Mouse (Mus musculus) forebrain, embryonic 10.5 days (tissue): ENCODE data around the gene Blmh. TPM values are rescaled to one million over a fixed set of nuclear protein-coding genes. Genes with fewer than 3 reads are reported as not detected.

ENCODE experiments used
- DNase-seq: peaks from one replicate; pipeline ENCODE4 v3.0.0-alpha.2; 2017; ENCODE audit warnings: low spot score; ENCODE audit errors: extremely low spot score
- H3K27ac ChIP-seq: fragments of 300-500 bp; sonication (generic); 2 replicates; pipeline ENCODE4 v1.5.1; 2016; ENCODE audit warnings: mild to moderate bottlenecking
- H3K27me3 ChIP-seq: fragments of 300-500 bp; sonication (generic); 2 replicates; pipeline ENCODE4 v1.6.1; 2016; ENCODE audit warnings: mild to moderate bottlenecking; ENCODE audit not compliant: poor library complexity, severe bottlenecking
- H3K36me3 ChIP-seq: fragments of 300-500 bp; sonication (generic); replicated peaks from 2 replicates; pipeline ENCODE4 v1.6.1; 2016; ENCODE audit warnings: mild to moderate bottlenecking, moderate library complexity
- H3K4me1 ChIP-seq: fragments of 300-500 bp; sonication (generic); 2 replicates; pipeline ENCODE4 v1.6.1; 2016
- H3K4me3 ChIP-seq: fragments of 300-500 bp; sonication (generic); 2 replicates; pipeline ENCODE4 v1.5.1; 2016; ENCODE audit warnings: mild to moderate bottlenecking, moderate library complexity
- H3K9me3 ChIP-seq: fragments of 300-500 bp; sonication (generic); 2 replicates; pipeline ENCODE4 v1.6.1; 2016; ENCODE audit warnings: mild to moderate bottlenecking, moderate library complexity
- WGBS: fragments of 180-500 bp; shearing (Covaris S2); methylation state at CpG from one replicate; pipeline ENCODE4 v1.1.7; 2016; 5-methylcytosine and 5-hydroxymethylcytosine counted together
- polyA plus RNA-seq: library from polyadenylated mRNA; unstranded; fragments of >200 nt; fragmentation: Nextera tagmentation; extraction: Ambion mirVana; gene quantifications from 2 replicates; pipeline ENCODE4 v1.2.1, GENCODE M21; 2016

The Blmh gene
- polyA plus RNA-seq, 1 experiment from 2014 or later: 206 TPM

DNA sequence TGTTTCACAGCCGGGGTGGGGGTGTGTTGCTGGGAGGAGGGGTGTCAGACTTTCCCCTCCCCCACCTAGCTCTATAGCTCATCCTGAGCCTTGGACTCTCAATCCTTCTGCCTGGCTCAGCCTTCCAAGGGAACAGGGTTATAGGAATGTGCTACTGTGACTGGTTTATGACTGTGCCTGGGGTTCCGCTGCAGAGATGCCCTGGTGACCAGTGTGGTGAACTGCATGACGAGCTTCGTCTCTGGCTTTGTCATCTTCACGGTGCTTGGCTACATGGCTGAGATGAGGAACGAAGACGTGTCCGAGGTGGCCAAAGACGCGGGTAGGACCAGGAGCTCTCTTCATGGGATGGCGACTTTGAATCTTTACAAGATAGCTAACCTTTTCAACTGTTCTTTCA lies 93.4 kb downstream of the Blmh start:
- WGBS: 88% methylated on average over 11 of the region's 11 CpGs
- no peaks in the 10 kb centered on the region; the same call in 1 of the 2 replicates for H3K4me1 ChIP-seq
- H3K27ac ChIP-seq: no peak overlapping the region
- no peaks in the 10 kb centered on the region for H3K9me3 ChIP-seq
- no peak overlapping the region for H3K4me3 ChIP-seq
- H3K27me3 ChIP-seq: no peaks in the 10 kb centered on the region; the same call in 1 of the 2 replicates
- no peak for DNase-seq
- no peaks in the 10 kb centered on the region for H3K36me3 ChIP-seq

DNA sequence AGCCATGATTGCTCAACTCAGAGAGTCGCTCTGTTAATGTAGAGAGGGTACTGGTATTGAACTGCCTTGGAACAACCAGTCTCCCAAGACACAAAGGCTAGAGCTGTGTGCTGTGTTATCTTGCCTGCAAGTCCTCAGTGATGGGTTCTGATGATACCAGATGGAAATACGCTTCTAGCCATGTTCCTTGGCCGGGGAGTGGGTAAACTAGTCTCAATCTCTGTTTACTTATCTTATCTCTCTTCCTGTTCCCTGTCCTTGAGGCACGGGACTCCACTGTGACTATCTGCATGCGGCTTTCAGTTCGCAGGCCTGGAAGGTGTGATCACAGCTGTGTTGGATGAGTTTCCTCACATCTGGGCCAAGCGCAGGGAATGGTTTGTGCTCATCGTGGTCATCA lies 94.9 kb downstream of the Blmh start:
- H3K36me3 ChIP-seq: no peaks in the 10 kb centered on the region
- WGBS: 89% methylated on average over 8 of the region's 8 CpGs
- DNase-seq: no peak

GRCm38 (mm10) chr11:77021749-77022396 lies 97.3 kb downstream of the Blmh start:
- 82% methylated on average over 9 of the region's 9 CpGs for WGBS
- no peaks in the 10 kb centered on the region; the same call in 1 of the 2 replicates for H3K27me3 ChIP-seq
- DNase-seq: no peak

More for the DNA sequence above, 94.9 kb downstream of the Blmh start:
- no peaks in the 10 kb centered on the region; the same call in 1 of the 2 replicates for H3K27me3 ChIP-seq
- no peaks in the 10 kb centered on the region; the same call in 1 of the 2 replicates for H3K4me1 ChIP-seq
- no peaks in the 10 kb centered on the region for H3K9me3 ChIP-seq
- H3K27ac ChIP-seq: no peak overlapping the region
- H3K4me3 ChIP-seq: no peak overlapping the region

GRCm38 (mm10) chr11:77026559-77026958 lies 102.0 kb downstream of the Blmh start:
- 78% methylated on average over 3 of the region's 3 CpGs for WGBS
- Histone ChIP-seq H3K4me1 (no peaks in the 10 kb centered on the region), H3K4me3 (no peak overlapping the region), H3K27me3 (no peaks in the 10 kb centered on the region), H3K36me3 (no peaks in the 10 kb centered on the region), H3K9me3 (no peaks in the 10 kb centered on the region), H3K27ac (no peak overlapping the region)
- DNase-seq: no peak

More at GRCm38 (mm10) chr11:77021749-77022396, 97.3 kb downstream of the Blmh start:
- no peak overlapping the region for H3K27ac ChIP-seq
- H3K4me3 ChIP-seq: no peak overlapping the region
- no peaks in the 10 kb centered on the region for H3K9me3 ChIP-seq
- no peaks in the 10 kb centered on the region for H3K36me3 ChIP-seq
- H3K4me1 ChIP-seq: no peaks in the 10 kb centered on the region; the same call in 1 of the 2 replicates

- H3K9me3 ChIP-seq: no peaks in the 10 kb centered on the region
- 89% methylated on average over 3 of the region's 3 CpGs for WGBS
- DNase-seq: no peak
- no peaks in the 10 kb centered on the region for H3K36me3 ChIP-seq
- no peaks in the 10 kb centered on the region for H3K27me3 ChIP-seq
- no peaks in the 10 kb centered on the region for H3K4me1 ChIP-seq
- H3K27ac ChIP-seq: no peak overlapping the region
- H3K4me3 ChIP-seq: no peak overlapping the region
Observed at GRCm38 (mm10) chr11:77028157-77028556, 103.5 kb downstream of the Blmh start.

- H3K27ac ChIP-seq: no peak overlapping the region
- H3K9me3 ChIP-seq: no peaks in the 10 kb centered on the region
- no peak for DNase-seq
- no peaks in the 10 kb centered on the region for H3K36me3 ChIP-seq
- no peaks in the 10 kb centered on the region for H3K27me3 ChIP-seq
- H3K4me1 ChIP-seq: no peaks in the 10 kb centered on the region
- WGBS: 88% methylated on average over 14 of the region's 14 CpGs
- H3K4me3 ChIP-seq: no peak overlapping the region
Observed at GRCm38 (mm10) chr11:77031151-77031934, 106.7 kb downstream of the Blmh start.

Other genes starting within 250 kb of the Blmh start
- 0.05 and 0.15 TPM in 2 replicates for gene Trarg1, start 245.0 kb upstream of the Blmh start, polyA plus RNA-seq
- gene Gosr1, start 161.2 kb upstream of the Blmh start, polyA plus RNA-seq: 23.2 and 24.3 TPM in 2 replicates
- gene Cpd, start 77.8 kb upstream of the Blmh start, polyA plus RNA-seq: 8.2 and 9.0 TPM in 2 replicates
- gene Tmigd1, start 22.6 kb upstream of the Blmh start, polyA plus RNA-seq: not detected in 2 replicates
- gene Slc6a4, start 73.8 kb downstream of the Blmh start, polyA plus RNA-seq: 0.43 and 0.54 TPM in 2 replicates
- 65.5 and 70.4 TPM in 2 replicates for gene Nsrp1, start 153.6 kb downstream of the Blmh start, polyA plus RNA-seq